Mouse (Mus musculus) forebrain, postnatal 0 days (tissue): ENCODE results near the gene Dnah1. TPM values are rescaled to one million over a fixed set of nuclear protein-coding genes. Genes with fewer than 3 reads are reported as not detected.
A peak's percentile ranks its signal among the peaks of the same experiment; 100 is the strongest.

ENCODE experiments used
- ATAC-seq: fragments of 200-750 bp; cut with Nextera tagmentation; 2 replicates; pipeline ENCODE4 v1.8.0; 2017; ENCODE audit warnings: mild to moderate bottlenecking, moderate library complexity
- DNase-seq: peaks from one replicate; pipeline ENCODE4 v3.0.0-alpha.2; 2015
- H3K27ac ChIP-seq: fragments of 300-500 bp; sonication (generic); 2 replicates; pipeline ENCODE4 v1.5.1; 2014; ENCODE audit warnings: low read depth, mild to moderate bottlenecking, antibody characterized with exemption, low read length, moderate library complexity, mixed read lengths
- H3K27me3 ChIP-seq: fragments of 300-500 bp; sonication (generic); 2 replicates; pipeline ENCODE4 v1.6.1; 2014; ENCODE audit warnings: mild to moderate bottlenecking, low read length, mixed read lengths; ENCODE audit not compliant: insufficient read depth
- H3K36me3 ChIP-seq: fragments of 300-500 bp; sonication (generic); 2 replicates; pipeline ENCODE4 v1.6.1; 2014; ENCODE audit warnings: mild to moderate bottlenecking, moderate library complexity; ENCODE audit not compliant: insufficient read depth
- H3K4me1 ChIP-seq: fragments of 300-500 bp; sonication (generic); 2 replicates; pipeline ENCODE4 v1.6.1; 2014; ENCODE audit warnings: antibody characterized with exemption; ENCODE audit not compliant: insufficient read depth
- H3K4me2 ChIP-seq: fragments of 300-500 bp; sonication (generic); 2 replicates; pipeline ENCODE4 v1.6.1; 2014; ENCODE audit warnings: low read depth, mild to moderate bottlenecking, moderate library complexity
- H3K4me3 ChIP-seq: fragments of 300-500 bp; sonication (generic); 2 replicates; pipeline ENCODE4 v1.5.1; 2014; ENCODE audit warnings: low read depth, low read length, mixed read lengths
- H3K9ac ChIP-seq: fragments of 300-500 bp; sonication (generic); 2 replicates; pipeline ENCODE4 v1.6.1; 2014; ENCODE audit warnings: mild to moderate bottlenecking
- H3K9me3 ChIP-seq: fragments of 300-500 bp; sonication (generic); 2 replicates; pipeline ENCODE4 v1.6.1; 2016; ENCODE audit warnings: low read length
- CTCF ChIP-seq: sonication (generic); IDR thresholded peaks from 2 replicates; pipeline ENCODE4 v1.5.1; 2016; ENCODE audit warnings: antibody characterized with exemption, control low read depth, low read depth
- WGBS: fragments of 180-500 bp; shearing (Covaris S2); extraction: QIAGEN DNeasy Blood & Tissue Kit; methylation state at CpG from one replicate; pipeline ENCODE4 v1.1.7; 2014; 5-methylcytosine and 5-hydroxymethylcytosine counted together
- polyA plus RNA-seq: library from polyadenylated mRNA; unstranded; fragments of >200 nt; fragmentation: Nextera tagmentation; extraction: Ambion mirVana; gene quantifications from 2 replicates; pipeline ENCODE4 v1.2.1, GENCODE M21; 2015
- total RNA-seq: library from RNA; depleted of rRNA; stranded (reverse); fragments of >200 nt; gene quantifications from 2 replicates; pipeline ENCODE4 v1.2.3, GENCODE M21; 2014

The Dnah1 gene
- total and polyA plus RNA-seq, 2 experiments from 2014 or later: 2.3 to 7.2 TPM

DNA sequence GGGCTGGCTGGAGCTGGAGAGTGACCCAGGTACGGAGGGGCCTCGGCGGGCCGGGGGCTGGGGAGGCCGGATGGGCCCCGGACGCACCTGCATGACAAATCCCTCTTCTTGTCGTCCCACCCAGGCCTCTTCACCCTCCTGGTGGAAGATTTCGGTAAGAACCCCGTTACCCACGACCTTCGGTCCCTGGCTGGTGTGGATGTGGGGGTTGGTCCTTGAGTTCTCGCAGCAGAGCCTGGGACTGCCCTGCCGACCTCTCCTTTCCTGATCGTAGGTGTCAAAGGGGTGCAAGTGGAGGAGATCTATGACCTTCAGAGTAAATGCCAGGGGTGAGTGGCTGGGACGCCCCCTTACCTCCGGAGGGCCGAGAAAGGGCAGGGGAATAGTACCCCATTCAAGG is 72.1 kb downstream of the Dnah1 start:
- Histone ChIP-seq H3K9me3 (no peaks in the 10 kb centered on the region), H3K9ac (peak overlapping the region; percentile 98), H3K4me2 (peak overlapping the region; percentile 76), H3K36me3 (peaks cover 34% of the 10 kb centered on the region), H3K27ac (peak overlapping the region; percentile 88), H3K27me3 (no peaks in the 10 kb centered on the region), H3K4me1 (no peaks in the 10 kb centered on the region), H3K4me3 (peak overlapping the region; percentile 100)
- no peak for TF ChIP-seq CTCF
- ATAC-seq: peak; percentile 36
- WGBS: 1% methylated on average over 18 of the region's 18 CpGs
- no peak for DNase-seq

DNA sequence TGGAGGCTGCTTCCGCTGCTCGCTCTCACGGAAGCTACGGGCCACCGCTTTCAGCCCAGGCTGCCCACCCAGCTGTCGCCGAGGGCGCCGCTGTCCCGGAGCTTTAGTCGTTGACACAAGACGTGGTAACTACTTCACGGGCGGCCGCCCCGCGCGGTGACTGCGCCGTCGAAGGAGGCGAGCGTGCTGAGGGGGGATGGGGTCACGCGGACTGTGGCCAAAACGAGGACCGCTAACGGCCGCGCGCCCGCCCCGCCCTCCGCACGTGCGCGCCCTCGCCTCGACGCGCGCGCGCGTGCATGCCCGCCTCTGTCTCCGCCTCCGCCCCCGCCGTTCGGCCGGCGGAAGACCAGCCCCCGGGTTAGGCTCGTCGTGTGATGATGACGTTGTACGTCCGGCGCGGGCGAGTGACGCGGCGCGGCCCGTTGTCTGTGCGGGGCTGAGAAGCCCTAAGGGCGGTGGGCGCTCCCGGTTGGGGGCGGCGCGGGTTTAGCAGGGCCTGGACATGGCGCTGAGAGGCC is 72.6 kb downstream of the Dnah1 start, which contains the start of the genes Phf7 and Bap1:
Gene Phf7, minus strand, starts transcription at position 234 of the 521 bp plus-strand sequence.
Gene Bap1, plus strand, starts transcription at position 367 of the 521 bp plus-strand sequence.
- WGBS: under 1% methylated on average over 60 of the region's 75 CpGs
- H3K27ac ChIP-seq: peak within 1 kb of the TSS; percentile 88
- H3K9ac ChIP-seq: peak within 1 kb of the TSS; percentile 98
- no peaks in the 10 kb centered on the region for H3K4me1 ChIP-seq
- H3K36me3 ChIP-seq: peaks cover 30% of the 10 kb centered on the region
- TF ChIP-seq CTCF: 0 out of 2 replicates have a peak, but pooled peaks have one; percentile 24
- H3K27me3 ChIP-seq: no peaks in the 10 kb centered on the region
- peak within 1 kb of the TSS; percentile 76 for H3K4me2 ChIP-seq
- peak; percentile 98 for DNase-seq
- no peaks in the 10 kb centered on the region for H3K9me3 ChIP-seq
- peak within 1 kb of the TSS; percentile 100 for H3K4me3 ChIP-seq
- ATAC-seq: peak; percentile 97

DNA sequence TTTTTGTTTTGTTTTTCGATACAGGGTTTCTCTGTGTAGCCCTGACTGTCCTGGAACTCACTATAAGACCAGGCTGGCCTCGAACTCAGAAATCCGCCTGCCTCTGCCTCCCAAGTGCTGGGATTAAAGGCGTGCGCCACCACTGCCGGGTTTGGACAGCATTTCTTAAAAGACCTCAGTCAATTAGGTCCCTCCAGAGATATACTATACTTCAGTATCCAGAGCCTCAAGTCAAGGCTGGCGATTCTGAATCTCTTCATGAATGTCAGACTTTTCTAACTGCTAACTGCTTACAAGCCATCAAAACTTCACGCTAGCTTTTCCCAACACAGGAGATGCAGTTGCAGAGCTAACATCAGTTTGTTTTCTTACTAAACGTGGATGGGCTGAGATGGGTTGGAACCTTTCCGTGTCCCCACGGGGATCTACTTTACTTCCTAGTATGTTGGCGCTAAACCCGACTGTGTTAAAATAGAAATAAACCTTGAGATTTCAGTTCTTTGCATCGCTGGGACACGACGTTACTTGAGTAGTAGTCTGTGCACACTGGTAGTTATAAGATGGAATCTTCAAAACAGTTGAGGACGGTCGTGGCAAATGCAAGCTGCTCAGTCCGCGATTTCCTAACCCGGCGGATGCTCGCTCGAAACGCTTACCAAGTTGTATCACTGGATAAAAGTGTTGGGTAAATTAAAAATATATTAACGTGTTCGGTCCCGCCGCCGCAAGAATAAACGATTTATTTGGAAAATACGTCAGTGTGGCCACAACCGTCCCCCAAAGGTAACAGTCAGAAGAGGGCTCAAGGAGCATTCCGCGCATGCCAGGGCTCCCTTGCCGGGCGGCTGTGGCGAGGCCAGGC is 73.2 kb downstream of the Dnah1 start:
- H3K4me2 ChIP-seq: peak overlapping the region; percentile 68
- DNase-seq (no peak), ATAC-seq (peak; percentile 32)
- TF ChIP-seq CTCF: no peak
- WGBS: 20% methylated on average over 38 of the region's 38 CpGs
- H3K27ac ChIP-seq: peak overlapping the region; percentile 88
- H3K36me3 ChIP-seq: peaks cover 23% of the 10 kb centered on the region
- H3K4me3 ChIP-seq: peak overlapping the region; percentile 100
- H3K4me1 ChIP-seq: no peaks in the 10 kb centered on the region
- H3K9me3 ChIP-seq: no peaks in the 10 kb centered on the region
- no peaks in the 10 kb centered on the region for H3K27me3 ChIP-seq
- H3K9ac ChIP-seq: peak overlapping the region; percentile 98

DNA sequence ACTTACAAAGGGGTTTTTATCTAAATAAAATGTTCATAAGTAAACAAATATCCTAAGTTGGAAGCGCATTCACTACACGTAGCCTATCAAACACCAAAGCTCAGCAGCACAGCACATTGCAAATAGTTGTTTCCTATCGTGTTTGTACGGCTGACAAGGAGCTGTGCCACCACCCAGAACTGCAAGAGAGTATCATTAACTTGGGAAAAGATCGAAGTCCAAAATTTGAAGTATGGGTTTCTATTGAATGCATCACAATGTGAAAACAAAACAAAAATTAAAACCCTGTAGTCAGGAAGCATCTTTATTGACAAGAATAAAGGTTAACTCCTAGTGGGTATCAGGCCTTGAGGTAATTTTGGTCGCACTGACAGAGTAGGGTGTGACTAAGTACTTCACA is 75.3 kb downstream of the Dnah1 start:
- H3K9me3 ChIP-seq: no peaks in the 10 kb centered on the region
- no peak overlapping the region for H3K9ac ChIP-seq
- WGBS: 92% methylated on average over 6 of the region's 6 CpGs
- H3K36me3 ChIP-seq: peaks cover 2% of the 10 kb centered on the region; the same call in 1 of the 2 replicates
- H3K4me2 ChIP-seq: no peak overlapping the region
- DNase-seq: no peak
- TF ChIP-seq CTCF: no peak
- no peak overlapping the region for H3K4me3 ChIP-seq
- no peaks in the 10 kb centered on the region for H3K4me1 ChIP-seq
- no peaks in the 10 kb centered on the region for H3K27me3 ChIP-seq
- no peak for ATAC-seq
- H3K27ac ChIP-seq: no peak overlapping the region

DNA sequence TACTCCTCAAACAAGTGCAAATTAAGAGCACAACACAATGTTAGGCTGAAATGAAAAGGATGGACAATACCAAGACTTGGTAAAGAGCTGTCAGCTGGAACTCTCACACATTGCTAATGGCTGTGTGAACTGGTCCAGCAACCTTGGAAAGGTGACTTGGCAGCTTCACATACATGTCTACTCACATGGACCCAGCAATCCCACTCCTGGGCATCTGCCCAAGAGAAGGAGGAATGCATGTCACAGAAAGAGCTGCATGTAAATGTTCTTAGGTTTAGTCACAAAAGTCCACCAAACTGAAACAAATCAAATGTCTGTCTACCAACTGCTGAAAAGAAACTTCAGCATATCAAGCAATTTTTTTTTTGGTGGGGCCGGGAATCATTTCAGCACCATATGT is 77.8 kb downstream of the Dnah1 start:
- 74% methylated on average over 1 of the region's 1 CpGs for WGBS

DNA sequence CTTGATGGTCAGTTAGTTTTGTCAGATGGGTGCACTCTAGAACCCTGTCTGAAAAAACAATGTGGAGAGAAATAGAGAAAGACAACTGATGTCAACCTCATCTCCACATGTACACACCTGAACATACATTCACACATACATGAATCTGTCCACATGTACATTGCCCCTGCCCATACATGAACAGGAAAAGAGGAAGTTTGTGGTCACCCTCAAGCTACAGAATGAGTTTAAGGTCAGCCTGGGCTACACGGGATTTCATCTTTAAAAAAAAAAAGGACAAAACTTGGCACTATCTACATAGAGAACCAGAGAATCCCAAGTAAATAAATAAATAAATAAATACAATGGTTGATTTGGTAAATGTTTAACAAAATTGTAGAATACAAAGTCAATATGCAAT is 78.9 kb downstream of the Dnah1 start:
- no peaks in the 10 kb centered on the region for H3K27me3 ChIP-seq
- no peaks in the 10 kb centered on the region for H3K36me3 ChIP-seq
- 70% methylated on average over 1 of the region's 1 CpGs for WGBS
- DNase-seq (no peak), ATAC-seq (no peak)
- H3K27ac ChIP-seq: no peak overlapping the region
- no peaks in the 10 kb centered on the region for H3K9me3 ChIP-seq
- no peaks in the 10 kb centered on the region for H3K4me1 ChIP-seq
- H3K4me2 ChIP-seq: no peak overlapping the region
- H3K9ac ChIP-seq: no peak overlapping the region
- no peak overlapping the region for H3K4me3 ChIP-seq
- TF ChIP-seq CTCF: no peak

More for the DNA sequence above, 77.8 kb downstream of the Dnah1 start:
- Histone ChIP-seq H3K27me3 (no peaks in the 10 kb centered on the region), H3K9me3 (no peaks in the 10 kb centered on the region), H3K4me1 (no peaks in the 10 kb centered on the region), H3K9ac (no peak overlapping the region), H3K27ac (no peak overlapping the region), H3K36me3 (no peaks in the 10 kb centered on the region), H3K4me2 (no peak overlapping the region), H3K4me3 (no peak overlapping the region)
- no peak for DNase-seq
- no peak for ATAC-seq
- TF ChIP-seq CTCF: no peak

DNA sequence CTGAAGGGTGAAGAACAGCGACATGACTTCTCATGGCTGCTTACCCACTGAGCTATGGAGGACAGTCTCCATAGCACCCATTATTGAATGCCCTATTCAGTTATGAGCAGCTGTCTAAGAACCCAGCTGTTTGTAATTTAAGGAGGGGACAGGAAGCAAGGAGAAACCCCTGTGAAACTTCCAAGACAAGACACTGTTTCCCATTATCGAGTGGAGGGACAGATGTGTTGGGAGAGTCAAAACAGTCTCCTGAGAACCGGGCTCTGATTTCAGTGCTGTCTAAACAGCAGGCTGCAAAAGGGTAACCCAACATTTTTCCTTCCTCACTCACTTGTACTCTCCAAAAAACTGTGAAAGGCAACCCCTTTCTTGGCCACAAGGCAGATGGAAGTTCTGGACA is 83.2 kb downstream of the Dnah1 start:
- TF ChIP-seq CTCF: no peak
- 89% methylated on average over 3 of the region's 3 CpGs for WGBS
- H3K36me3 ChIP-seq: no peaks in the 10 kb centered on the region
- H3K9me3 ChIP-seq: no peaks in the 10 kb centered on the region
- H3K9ac ChIP-seq: no peak overlapping the region
- no peak overlapping the region for H3K4me2 ChIP-seq
- DNase-seq: no peak
- H3K27me3 ChIP-seq: no peaks in the 10 kb centered on the region
- H3K27ac ChIP-seq: no peak overlapping the region
- no peak for ATAC-seq
- no peak overlapping the region for H3K4me3 ChIP-seq
- H3K4me1 ChIP-seq: no peaks in the 10 kb centered on the region
